Mouse (Mus musculus): ENCODE data around the gene Fcer1a.
"Not testable (repeated sequence)": the region's sequence is repeated elsewhere in the genome, so short reads cannot be mapped to it uniquely, and the experiment has no call there.

Gene Fcer1a

DNA sequence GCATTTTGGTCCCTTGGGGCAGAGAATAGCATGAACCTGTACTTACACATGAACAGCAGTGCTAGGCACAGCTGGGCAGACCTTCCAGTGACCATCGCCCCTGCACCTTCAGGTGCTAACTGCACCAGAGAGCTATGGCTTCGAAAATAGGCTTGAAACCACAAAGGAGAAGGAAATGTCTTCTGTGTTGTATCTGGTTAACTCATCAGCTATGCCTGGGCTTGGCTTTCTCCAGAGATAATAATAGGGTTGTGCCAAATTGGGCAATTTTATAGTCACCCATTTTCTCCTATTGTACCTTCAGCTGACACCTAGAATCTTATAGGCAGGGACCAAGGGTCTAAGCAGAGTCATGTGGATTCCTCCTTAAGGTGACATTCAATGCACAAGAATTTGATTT lies at the start of gene Fcer1a:
Gene Fcer1a, minus strand, starts transcription at position 134 of the 400 bp plus-strand sequence.
- DNase-seq (ENCODE audit: low read depth, low spot score), result no peak

DNA sequence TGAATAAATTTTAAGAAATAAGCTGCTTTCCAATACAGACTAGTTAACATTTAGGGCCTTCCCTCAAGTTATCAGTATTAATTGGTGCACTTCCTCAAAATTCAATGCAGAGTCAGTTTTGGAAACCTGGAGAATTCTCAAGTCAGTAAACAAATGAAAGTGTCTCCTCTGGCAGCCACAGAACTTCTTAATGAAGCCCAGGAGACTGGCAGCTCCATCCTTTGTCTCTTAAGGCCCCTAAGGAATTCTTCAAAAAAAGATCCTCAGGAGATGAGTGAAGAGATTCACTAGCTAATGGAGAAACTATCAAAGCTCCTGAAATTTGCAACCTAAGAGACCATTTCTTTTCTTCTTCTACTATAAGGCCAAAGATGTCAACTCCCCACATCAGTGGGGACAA lies 38.7 kb upstream of the Fcer1a start, which contains the start of gene Olfr418:
Gene Olfr418, plus strand, starts transcription at position 301 of the 400 bp plus-strand sequence.
- DNase-seq (ENCODE audit: low read depth, low spot score), result no peak

DNA sequence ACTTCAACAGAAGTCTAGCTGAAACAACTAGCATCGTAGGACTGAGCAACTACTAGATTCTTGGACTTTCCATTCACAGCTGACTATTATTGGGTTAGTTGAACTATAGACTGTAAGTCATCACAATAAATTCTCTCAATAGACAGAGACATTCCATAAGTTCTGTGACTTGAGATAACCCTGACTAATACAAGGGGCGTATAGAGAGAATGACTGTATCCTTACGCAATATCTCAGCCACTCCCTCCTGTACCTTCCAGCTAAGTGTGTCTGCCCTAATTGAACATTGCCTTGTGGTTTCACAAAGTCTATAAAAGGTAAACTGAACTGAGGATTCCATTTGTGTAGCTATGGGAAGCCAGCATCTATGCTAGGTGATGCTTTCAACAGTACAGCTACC lies 22.9 kb upstream of the Fcer1a start:
- no peak for DNase-seq (ENCODE audit: low read depth, low spot score)

DNA sequence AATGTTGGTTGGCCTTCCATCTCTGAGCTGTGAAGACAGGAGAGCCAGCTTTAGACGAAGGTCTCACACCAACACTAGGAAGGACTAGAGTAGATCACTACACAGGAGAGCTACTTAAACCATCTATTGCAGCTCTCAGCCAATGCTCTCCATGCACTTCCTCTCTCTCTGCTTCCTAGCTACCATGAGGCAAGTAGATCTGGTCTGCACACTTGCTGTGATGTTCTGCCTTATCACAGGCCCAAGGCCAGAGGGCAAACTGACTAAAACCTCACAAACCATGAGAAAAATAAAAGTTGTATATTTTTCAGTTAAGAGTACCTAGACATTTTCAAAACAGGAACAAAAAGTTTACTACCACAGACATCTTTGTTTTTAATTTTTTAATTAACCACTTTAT lies 10.0 kb upstream of the Fcer1a start:
- DNase-seq (ENCODE audit: low read depth, low spot score), result not testable (repeated sequence)

DNA sequence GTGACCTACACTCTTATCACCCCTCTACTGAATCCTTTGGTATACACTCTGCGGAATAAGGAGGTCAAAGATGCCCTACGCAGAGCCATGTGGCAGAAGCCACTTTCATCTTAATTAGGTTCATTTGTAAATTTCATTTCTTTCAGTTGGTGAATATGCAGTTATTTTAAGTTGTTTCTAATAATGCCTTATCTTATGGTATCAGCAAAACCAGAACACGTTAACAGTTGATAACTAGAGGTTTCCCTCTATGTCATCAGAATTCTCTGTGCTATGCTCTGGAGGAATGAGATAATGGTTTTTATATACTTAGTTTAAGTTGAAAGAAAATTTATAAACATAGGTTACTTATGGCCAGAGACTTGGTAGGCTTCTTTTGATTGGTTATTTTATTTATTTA lies 10.5 kb downstream of the Fcer1a start:
- DNase-seq (ENCODE audit: low read depth, low spot score), result no peak

DNA sequence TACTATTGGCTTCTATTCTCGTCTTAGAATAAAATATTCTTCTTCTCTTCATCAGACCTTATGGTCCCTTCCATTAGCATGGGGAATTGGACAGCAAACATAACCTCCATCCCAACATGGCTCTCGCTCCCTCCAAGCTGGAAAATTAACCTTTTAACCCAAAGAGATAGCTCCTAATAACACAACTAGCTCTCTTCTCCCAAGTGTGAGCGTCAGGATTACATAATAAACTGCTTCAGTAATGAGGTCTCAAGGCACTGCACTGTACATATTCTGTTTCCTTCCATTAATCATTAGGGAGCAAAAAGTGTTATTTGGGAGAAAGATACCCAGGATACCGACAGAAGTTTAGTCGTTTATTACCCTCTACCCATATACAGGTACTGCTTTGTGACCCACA lies 14.9 kb downstream of the Fcer1a start, which contains the start of gene Olfr1404:
Gene Olfr1404, plus strand, starts transcription at position 301 of the 400 bp plus-strand sequence.
- no peak for DNase-seq (ENCODE audit: low read depth, low spot score)

DNA sequence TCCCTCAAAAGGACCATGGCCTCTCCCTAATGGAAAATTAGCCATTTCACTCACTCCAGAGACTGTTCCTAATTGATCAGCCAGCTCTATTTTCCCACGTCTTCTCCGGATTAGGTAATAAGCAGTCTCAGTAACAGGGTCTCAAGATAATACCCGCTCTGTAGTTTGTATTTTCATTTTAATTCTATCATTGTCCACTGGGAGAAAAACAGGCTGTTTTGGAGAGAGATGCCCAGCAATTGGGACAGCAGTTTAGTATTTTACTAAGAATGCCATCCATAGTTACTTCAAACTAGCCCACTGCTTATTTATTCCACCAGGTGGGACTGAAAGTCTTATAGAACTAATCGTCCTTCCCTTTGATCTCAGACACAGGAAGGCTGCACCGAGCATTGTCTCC lies 29.5 kb downstream of the Fcer1a start, which contains the start of gene Olfr218:
Gene Olfr218, plus strand, starts transcription at position 301 of the 400 bp plus-strand sequence.
- DNase-seq (ENCODE audit: low read depth, low spot score), result no peak

DNA sequence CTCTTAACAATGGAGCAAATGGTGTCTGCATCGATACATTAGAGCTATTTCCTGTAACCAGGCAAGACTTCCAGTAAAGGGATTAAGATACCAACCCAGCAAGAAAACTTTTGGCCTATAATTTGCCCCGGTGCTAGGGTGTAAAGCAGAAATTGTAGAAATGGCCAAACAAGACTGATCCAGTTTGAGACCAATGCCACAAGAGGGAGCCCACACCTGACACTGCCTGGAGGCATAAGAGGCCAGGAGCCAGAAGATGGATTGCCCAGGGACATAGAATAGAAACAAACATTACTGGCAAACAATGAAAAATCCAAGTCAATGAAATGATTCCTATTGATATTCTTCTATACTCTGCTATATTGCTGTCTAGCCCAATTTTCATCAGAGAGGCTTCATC lies 30.7 kb downstream of the Fcer1a start:
- DNase-seq (ENCODE audit: low read depth, low spot score), result no peak

DNA sequence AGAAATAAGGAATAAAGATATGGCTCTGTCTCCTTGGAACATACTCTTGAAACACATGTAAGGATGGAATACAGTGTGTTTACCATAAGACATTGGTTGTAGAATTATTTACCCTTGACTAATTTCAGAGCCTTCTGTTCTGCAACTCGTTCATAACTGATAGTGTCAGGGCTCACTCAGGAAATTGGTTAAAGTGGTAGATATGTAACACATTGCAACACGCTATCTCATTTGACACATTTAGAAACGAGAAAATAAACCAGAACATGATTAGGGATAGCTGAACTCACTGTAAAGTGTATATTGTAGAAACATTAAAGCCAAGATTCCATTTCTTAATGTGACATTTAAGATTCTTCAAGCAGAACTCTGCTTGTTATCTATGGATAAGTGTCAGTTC lies 35.0 kb downstream of the Fcer1a start:
- no peak for DNase-seq (ENCODE audit: low read depth, low spot score)

DNA sequence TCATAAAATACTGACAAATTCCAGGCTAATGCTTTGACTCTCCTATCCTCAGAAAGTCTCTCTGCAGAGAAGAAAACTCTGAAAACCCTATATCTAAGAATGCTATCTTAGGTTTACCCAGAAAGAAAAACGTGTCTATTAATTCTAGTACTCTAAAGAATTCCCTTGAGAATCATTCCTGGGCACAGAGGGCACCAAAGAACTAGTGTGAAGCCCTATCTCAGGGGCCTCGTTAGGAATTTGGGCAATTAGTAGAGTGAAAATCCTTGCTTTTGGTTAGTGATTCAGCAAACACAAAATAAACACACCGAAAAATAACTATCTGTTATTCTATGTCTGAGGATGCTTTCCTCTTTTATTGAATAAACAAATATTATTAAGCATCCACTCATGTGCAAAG lies 36.5 kb downstream of the Fcer1a start, which contains the start of gene Olfr1406:
Gene Olfr1406, minus strand, starts transcription at position 101 of the 400 bp plus-strand sequence.
- DNase-seq (ENCODE audit: low read depth, low spot score), result no peak

DNA sequence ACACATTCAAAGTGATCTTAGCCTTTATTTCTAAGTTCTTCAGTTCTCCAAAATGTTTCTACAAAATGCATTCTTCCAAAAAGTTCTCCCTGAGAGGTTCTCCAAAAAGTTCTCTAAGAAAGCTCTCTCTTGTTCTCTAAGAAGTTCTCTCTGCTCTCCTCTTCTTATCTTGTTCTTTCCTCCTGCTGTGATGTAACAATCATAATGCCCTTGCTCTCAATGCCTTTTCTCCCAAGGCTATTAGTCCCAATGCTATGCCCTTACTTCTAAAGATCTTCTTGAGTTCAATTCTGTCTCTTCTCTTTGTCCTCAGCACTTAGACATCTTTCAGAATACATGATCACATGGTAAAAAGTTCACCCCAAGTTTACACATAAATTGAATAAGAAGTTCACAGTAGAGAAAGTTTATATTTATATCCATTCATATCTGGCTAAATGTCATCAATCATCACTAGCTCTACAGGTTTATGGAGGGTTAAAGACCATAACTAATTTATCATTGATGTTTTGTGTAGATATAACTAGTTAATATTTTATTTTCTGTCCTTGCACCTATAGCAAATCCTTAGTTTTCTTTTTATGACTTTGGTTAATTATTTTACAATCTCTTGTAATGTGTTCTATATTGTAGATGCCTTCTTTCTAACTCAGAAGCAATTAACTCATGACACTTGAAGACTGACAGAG lies 52.7 kb downstream of the Fcer1a start:
- no peak for DNase-seq (ENCODE audit: low read depth, low spot score)

Measured in embryo, embryonic 11.5 days (tissue).